Mouse (Mus musculus) heart, postnatal 14 days (tissue): Measurements from ENCODE around the gene Styxl1. TPM values are rescaled to one million over a fixed set of nuclear protein-coding genes. Genes with fewer than 3 reads are reported as not detected.

Experiments used
- DNase-seq, 2 experiments: peaks; one replicate each; pipeline ENCODE4 v3.0.0; 2021 to 2022
- intact Hi-C: fragments of 180-260 bp; cut with DNase I; formaldehyde crosslinking; loops from one replicate; pipeline ENCODE4 v1.15.1; 2025
- total RNA-seq, 2 experiments: library from RNA; stranded (reverse); gene quantifications; 2 replicates each; pipeline ENCODE4 v1.2.3; 2021

Styxl1 gene
- total RNA-seq, 2 experiments from 2014 or later, result 0.34 TPM; not detected in 1

DNA sequence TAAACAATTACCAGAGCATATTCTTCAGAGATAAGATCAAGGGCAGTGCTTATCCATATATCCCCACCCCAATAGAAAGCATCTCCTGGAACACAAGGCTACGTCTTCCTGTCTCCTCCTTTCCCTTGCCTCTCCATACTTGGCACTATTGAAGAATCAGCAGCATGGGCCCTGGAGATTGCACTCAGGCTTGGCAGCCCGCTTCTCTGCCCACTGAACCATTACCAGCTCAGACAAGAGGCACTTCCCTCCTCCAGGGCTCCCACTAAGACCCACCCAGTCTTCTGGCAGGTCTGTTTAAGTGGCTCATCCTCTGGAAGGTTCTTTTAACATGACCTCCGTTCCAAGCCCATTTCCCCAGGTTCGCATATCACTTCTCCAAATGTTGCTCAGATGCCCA lies 1.6 kb downstream of the Styxl1 start:
- DNase-seq, result no peak
- intact Hi-C loops, result loop anchor here (5.0 kb wide), 1 partner anchor 384 kb away; the partner anchor contains the start of gene Pom121

DNA sequence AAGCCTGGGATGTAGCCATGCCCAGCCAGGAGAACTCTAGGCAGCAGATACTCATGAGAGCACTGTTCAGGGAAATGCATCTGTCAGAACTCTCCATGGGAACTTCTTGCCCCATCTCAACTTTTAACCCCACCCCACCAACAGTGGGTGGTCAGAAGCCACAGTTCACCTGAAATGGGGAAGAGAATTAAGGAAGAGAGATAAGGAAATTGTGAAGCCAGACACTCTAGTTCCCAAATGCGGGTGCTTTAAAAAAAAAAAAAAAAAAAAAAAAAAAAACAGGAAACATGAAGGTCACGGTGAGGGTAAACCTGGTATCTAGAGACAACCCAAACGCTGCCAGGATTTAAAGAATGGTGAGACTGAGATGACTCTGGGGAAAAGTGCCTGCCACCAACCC lies 5.7 kb downstream of the Styxl1 start:
- intact Hi-C loops, result no loop called here
- DNase-seq, result no peak

DNA sequence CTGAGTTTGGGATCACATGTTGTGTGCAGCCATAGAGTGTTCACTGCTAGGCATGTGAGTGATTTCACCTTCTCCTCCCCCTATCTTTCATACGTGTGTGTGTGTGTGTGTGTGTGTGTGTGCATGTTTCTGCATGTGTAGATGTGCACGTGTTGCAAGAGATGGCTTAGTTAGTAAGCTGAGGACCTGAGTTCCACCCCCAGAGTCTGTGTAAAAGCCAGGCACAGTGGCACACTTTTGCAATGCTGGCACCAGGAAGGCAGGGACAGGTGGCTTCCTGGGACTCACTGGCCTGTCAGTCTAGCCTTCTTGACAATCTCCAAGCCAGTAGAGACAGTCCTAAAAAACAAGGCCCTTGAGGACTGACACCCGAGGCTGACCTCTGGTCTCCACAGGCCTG lies 13.2 kb downstream of the Styxl1 start:
- no peak for DNase-seq
- intact Hi-C loops, result loop anchor here (5.0 kb wide), 3 partner anchors 133 to 368 kb away; partner anchors contain the start of genes Hip1 and Rhbdd2

DNA sequence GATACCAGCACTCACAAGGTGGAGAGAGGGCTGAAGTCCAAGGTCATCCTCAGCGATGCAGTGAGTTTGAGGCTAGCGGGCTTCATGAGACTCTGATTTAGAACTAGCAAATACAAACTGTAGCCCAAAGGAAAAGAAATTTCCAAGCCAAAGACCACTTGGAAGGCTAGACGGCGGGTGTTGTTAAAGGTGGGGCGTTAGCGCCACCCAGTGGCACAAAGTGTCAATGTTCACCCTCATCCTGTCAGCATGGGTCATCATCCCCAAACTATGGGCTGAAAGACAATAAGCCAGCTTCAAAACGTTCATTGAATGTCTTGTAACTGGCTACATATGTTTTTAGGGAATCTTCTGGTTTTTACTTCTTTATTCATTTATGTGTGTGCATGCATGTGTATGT lies 14.7 kb downstream of the Styxl1 start:
- intact Hi-C loops, result loop anchor here (2.0 to 5.0 kb wide), 4 partner anchors 131 to 366 kb away; partner anchors contain the start of genes Hip1 and Rhbdd2
- DNase-seq, result peak; percentile 80 to 83

DNA sequence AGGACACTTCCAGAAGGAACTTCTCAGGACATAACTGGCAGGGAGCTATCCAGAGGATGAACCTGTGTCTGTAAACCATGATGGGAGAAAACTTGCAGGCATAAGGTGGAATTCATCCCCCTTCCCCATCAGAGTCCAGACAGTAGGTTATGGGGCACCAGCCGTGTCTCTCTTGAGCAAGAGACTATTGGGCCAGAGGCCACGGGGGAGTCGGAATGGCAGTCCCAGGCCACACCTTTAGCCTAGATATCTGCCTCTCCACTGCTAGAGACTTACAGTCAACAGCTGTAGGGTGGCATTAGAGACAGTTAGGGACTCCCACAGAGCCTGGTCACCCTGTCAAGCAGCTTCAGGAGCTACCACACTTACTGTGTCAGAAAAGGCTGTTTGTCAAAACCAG lies 16.3 kb downstream of the Styxl1 start:
- intact Hi-C loops, result loop anchor here (2.0 to 5.0 kb wide), 4 partner anchors 130 to 365 kb away; partner anchors contain the start of genes Hip1 and Rhbdd2
- no peak for DNase-seq

DNA sequence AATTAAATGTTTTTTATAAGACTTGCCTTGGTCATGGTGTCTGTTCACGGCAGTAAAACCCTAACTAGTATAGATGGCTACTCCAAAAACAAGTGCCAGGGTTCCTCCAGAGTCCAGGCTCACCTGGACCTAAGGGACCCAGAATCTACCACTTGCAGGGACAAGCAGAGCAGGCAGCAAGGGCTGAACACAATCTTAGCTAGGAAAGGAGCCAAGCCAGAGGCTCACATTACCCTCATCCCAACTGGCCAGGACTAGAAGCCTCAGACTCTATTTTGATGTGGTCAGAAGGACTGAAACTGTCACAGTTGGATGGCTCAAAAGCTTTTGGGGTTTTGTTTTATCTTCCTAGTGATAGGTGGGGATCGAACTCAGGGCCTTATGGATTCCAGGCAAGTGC lies 26.6 kb downstream of the Styxl1 start:
- intact Hi-C loops, result no loop called here

DNA sequence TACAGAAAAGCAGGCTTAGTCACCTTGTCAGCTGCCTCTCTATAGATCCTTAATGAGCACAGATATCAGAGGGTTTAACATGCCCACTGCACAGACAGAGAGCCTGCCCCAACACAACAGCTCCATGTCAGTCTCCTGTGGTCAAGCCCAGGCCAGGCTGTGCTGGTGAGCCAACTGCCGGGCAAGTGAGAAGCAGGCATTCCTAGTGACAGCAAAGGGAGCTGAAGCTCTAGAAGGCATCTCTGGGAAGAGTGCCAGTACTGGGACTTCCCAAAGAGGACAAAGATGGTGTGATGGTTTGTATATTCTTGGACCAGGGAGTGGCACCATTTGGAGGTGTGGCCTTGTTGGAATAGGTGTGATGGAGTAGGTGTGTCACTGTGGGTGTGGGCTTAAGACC lies 27.1 kb downstream of the Styxl1 start:
- intact Hi-C loops, result no loop called here
- DNase-seq, result no peak

More for the DNA sequence above, 26.6 kb downstream of the Styxl1 start:
- DNase-seq, result no peak

DNA sequence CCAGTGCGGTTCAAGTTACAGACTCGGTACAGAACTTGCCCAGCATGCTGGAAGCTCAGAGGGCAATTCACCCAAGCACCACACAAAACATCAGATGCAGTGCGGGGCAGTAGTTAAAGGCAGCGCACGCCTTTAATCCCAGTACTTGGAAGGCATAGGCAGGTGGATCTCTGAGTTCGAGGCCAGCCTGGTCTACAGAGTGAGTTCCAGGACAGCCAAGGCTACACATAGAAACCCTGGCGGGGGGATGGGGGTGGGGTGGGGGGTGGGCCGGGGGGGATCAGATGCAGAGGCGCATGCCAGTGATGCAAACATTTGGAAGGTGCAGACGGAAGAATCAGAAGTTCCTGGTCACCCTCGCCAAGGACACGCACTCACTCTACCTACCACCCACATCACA lies 33.4 kb downstream of the Styxl1 start:
- DNase-seq, result no peak
- intact Hi-C loops, result loop anchor here (5.0 kb wide), 1 partner anchor 112 kb away; the partner anchor contains the start of gene Rhbdd2

DNA sequence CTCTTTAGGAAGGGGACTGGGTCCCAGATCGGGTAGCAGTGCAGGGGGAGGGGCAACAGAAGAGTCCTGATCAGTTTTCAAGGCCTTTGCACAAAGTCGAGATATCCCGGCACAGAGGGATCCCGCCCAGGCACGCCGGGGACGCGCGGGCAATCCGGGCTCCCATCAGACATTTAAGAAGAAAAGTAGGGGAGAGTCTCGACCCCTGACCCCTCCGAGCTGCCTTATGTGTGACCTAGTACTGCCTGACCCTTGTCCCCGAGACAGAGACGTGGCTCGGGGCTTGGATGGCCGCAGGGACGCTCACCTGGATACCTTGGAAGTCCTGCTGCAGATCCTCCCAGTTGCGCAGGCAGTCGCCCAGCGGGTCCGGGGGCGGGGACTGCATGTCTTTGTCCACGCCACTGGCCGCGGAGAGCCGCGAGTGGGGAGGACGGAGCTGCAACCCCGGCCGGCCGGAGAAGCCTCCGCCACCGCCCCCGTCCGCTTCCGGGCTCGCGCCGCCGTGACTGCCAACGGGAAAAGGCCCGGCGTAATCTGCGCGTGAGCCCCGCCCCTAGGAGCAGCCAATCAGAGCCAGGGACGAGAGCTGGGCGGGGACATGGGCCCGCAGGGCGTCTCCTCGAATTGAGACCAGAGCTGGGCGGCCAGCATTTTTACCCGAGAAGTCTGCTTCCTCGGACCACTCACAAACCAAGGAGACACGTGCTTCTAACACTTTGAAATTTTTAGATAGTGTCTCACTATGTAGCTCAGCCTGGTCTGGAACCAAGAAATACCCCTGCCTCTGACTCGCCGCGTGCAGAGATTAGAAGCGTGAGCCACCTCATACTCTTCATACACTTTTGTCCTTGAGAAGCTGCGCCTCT lies 34.2 kb downstream of the Styxl1 start, which contains the start of gene Tmem120a:
Gene Tmem120a (minus strand): TSS at position 708 of the 869 bp plus-strand sequence.
- intact Hi-C loops, result loop anchor here (2.0 kb wide), 1 partner anchor 55 kb away; no protein-coding TSS in a partner anchor

DNA sequence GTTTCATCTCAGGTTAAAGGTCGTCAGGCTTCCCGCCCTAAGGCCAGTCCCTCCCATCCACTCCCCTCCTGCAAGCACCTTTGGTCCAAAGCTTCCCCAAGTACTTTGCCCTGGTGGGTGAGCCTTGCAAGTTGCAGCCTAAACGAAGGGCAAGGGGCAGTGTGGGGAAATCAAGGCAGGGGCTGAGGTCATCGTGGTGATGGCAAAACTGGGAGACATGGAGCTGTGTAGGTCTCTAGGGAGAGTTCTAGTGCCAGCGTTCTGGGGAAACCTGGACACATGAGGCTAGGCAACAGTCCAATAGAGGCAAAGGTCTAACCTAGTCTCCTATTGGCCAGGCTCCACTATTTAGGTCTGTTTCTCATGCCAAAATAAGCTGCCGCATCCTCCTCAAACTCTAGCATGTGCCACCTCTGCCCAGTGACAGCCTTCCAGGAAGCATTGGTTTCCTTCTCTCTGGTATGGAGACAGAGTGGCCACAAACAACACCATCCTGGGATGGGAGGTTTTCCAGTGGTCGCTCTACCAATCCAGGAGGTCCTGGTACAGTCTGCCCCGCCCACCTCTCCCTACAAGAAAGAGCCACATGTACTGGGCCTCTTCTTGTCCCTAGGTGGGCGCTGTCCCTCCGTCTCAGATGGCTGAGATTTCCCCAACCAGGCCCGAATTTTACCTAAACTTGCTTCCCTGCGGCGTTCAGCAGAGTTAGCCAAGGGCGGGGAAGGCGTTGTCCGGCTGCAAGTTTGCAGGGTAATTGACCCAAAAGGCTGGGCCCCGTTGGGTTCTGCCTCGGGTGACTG lies 35.0 kb downstream of the Styxl1 start:
- DNase-seq, result no peak
- intact Hi-C loops, result loop anchor here (2.0 kb wide), 1 partner anchor 54 kb away; no protein-coding TSS in a partner anchor

More for the DNA sequence above, 34.2 kb downstream of the Styxl1 start, which contains the start of gene Tmem120a:
- peak; percentile 96 to 98 for DNase-seq

DNA sequence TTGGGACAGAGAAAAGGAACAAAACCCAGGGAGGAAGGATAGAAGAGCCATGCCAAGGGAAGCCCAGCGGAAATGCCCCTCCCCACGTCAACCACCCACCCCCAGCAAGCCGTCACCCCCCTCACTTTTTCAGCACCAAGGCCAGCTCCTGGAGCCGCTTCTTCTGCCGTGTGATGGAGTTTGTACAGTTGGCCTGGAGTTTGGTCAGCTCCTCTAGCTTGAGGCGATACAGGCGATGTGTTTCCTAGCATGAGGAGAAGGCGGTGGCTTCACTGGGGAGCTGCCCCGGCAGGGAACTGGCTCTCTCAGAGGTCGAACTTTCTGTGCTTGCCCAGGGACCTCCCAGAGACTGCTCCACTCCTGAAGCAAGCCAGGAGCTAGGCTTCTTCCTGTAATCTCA lies 36.0 kb downstream of the Styxl1 start:
- intact Hi-C loops, result loop anchor here (2.0 kb wide), 1 partner anchor 53 kb away; no protein-coding TSS in a partner anchor
- no peak for DNase-seq

DNA sequence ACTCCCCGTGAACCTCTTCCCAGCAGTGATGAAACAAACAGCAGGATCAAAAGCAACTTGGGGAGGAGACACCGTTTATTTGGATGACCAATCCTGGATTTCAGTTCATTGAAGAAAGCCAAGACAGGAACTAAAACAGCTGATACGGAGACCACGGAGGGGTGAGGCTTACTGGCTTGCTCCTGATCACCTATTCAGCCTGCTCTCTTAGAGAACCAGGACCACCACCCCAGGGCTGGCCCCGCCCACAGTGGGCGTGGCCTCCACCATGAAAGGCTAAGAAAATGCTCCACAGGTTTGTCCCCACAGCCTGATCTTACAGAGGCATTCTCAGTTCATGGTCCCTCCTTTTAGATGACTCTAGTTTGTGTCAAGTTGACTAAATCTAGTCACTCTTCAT lies 39.9 kb downstream of the Styxl1 start:
- intact Hi-C loops, result no loop called here
- no peak for DNase-seq

DNA sequence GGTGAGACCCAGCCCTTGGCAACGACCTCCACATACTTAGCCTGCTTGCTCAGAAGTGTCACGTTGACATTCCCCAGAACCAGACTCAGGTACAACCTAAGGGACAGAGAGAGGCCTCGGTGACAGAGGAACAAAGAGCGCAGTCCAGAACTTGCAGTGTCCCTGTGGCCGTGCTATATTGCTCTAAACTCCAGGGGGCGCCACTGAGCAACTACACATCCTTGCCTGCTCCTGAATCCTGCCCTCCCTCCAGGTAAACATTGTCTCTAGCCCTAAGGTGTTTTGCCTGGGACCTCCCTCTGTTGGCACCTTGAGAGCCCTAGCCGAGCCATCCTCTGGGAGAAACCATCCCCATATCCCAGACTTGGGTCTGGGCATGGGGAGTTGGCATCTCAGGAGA lies 41.0 kb downstream of the Styxl1 start:
- no peak for DNase-seq
- intact Hi-C loops, result no loop called here

DNA sequence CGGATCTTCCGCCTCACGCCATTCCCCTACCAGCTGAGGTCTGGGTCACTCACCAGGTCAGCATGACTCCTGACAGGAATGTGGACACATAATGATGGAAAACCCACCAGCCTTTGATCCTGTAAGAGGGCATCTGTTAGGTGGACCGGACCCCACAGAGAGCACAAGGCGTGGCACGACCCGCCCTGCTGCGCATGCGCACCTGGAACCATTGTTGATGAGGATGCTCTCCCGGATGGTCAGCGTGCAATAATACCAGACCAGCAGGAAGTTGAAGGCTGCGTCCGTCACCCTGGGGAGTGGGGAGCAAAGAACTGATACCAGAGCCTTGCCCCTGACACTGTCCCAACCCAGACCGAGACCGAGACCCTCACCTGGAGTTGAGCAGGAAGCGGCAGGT lies 41.6 kb downstream of the Styxl1 start:
- DNase-seq, result no peak
- intact Hi-C loops, result no loop called here

DNA sequence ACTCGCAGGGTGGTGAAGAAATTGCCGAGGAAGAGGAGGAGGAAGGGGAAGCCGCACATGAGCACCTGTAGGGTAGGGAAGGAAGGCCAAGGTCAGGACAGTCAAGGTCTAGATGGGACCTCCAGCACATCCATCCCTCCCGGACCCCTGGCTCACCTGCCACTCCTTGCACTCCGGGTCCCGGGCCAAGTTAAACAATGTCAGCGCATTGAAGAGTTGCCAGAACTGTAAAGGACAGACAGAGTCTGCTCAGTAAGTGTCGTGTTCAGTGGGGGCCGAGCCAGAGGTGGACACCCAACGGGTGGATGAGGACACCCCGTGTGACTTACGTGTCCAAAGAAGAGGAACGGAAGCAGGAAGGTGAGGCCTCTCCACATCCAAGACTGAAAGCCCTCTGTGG lies 42.4 kb downstream of the Styxl1 start:
- no peak for DNase-seq
- intact Hi-C loops, result no loop called here

DNA sequence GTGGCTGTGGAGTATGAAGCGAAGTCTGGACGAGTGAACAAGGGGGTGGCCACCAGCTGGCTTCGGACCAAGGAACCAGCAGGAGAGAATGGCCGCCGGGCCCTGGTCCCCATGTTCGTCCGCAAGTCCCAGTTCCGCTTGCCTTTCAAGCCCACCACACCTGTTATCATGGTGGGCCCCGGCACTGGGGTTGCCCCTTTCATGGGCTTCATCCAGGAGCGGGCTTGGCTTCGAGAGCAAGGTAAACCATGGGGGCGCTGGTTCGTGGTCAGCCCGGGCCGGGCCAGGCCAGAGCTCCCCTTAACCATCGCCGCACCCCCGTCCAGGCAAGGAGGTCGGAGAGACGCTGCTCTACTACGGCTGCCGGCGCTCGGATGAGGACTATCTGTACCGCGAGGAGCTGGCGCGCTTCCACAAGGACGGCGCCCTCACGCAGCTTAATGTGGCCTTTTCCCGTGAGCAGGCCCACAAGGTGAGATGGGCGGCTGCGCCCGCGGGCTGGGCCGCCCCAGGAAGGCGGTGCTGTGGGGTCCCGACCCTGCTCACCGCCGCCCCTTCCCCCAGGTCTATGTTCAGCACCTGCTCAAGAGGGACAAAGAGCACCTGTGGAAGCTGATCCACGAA lies 44.0 kb downstream of the Styxl1 start:
- intact Hi-C loops, result no loop called here
- DNase-seq, result no peak

DNA sequence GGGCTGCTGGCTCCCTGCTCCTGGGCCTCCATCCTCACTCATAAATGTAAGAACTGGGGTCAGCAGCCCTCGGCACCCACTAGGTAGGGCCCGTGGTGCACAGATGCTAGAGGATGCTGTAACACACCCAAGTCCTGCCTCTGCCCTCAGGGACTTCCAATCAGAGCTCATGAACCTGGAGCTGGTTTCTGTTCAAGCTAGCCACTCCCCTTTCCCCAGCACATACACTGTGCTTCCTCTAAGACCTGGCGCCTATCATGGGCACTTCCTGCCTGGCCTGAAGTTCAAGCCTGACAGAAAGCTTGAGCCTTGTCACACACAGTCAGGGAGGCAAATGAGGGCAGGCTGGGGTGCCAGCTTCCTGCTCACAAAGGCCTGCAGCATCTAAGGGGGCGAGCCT lies 45.1 kb downstream of the Styxl1 start:
- no peak for DNase-seq
- intact Hi-C loops, result no loop called here

DNA sequence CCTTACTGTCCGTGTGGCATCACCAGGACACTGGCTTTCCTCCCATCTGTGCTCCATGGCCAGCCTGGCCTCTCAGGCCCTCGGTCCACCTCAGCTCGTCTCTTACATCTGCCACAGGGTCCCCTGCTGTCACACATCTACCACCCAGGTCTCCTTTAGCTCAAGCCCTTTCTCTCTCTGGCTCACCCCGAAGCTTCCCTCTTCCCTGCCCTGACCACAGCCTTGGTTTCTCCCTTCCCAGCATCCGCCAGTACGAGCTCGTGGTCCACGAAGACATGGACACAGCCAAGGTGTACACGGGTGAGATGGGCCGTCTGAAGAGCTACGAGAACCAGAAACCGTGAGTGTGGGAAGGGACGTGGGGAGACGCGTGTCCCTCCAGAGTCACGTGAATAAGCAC lies 46.9 kb downstream of the Styxl1 start:
- no peak for DNase-seq

DNA sequence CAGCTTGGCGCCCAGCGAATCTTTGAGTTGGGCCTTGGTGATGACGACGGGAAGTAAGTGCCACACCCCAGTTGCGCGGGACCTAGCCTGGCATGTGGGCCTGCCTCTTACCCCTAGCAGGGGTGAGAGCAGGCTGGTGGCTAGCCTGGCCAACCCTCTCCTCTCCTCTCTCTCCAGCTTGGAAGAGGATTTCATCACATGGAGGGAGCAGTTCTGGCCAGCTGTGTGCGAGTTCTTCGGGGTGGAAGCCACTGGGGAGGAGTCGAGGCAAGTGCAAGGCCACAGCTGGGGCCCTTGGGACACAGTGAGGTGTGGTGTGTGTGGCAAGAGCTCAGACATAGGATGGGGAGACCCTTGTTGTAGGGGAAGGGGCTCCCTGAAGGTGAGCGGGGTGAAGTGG lies 47.3 kb downstream of the Styxl1 start:
- intact Hi-C loops, result no loop called here
- DNase-seq, result no peak

More for the DNA sequence above, 46.9 kb downstream of the Styxl1 start:
- intact Hi-C loops, result no loop called here

DNA sequence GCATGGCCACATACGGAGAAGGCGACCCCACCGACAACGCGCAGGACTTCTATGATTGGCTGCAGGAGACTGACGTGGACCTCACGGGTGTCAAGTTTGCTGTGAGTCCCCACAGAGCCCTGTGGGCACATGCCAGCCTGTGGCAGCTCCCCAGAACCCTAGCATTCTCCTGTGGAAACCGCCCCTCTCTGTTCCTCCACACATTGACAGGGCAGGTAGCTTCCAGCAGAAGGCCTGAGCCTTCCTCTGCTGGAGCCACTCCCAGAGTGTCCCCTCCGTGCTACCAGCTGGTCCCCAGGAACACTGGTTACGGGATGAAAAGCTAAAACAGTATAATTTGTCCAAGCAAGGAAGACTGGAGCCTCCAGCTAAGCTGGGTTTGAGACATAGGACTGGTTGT lies 47.9 kb downstream of the Styxl1 start:
- no peak for DNase-seq
- intact Hi-C loops, result no loop called here
